Mouse (Mus musculus) thymus, postnatal 25 days (tissue): ENCODE results near the gene R3hcc1l.
A peak's percentile ranks its signal among the peaks of the same experiment; 100 is the strongest.

ENCODE experiments used
- DNase-seq: peaks from one replicate; pipeline ENCODE4 v3.0.0; 2022

The R3hcc1l gene

DNA sequence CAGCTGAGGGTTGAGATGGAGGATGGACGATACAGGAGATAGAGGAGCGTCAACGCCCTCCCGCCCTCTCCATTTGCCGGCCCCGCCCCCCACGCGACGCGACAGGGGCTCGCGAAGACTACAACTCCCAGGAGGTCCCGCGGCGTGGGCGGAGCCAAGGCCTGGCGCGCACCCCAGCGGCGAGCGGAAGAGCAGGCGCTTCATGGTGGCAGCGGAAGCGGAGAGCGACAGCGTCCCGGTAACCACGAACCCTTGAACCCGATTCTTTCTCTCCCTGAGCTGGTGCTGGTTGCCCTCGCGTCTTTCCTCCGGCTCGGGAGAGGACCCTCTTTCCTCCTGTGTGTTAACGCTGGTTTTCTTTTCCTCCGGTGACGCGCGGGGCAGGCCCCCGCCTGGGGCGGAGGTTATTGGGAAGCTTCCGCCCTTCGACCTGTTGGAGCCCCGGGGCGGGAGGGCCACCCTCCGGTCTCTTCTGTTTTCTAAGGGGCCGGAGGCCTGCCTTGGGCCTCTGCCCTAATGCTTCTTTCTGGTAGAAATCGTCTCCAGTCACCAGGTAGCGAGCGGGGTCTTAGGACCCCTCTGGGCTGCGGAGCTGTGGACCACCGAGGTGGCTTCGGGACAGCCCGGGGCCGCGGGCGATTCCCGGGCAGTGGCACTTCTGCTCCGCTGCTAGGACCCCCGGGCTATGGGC, at the start of gene R3hcc1l:
Gene R3hcc1l (plus strand): TSS at position 140 of the 691 bp plus-strand sequence.
- peak; percentile 97 for DNase-seq

DNA sequence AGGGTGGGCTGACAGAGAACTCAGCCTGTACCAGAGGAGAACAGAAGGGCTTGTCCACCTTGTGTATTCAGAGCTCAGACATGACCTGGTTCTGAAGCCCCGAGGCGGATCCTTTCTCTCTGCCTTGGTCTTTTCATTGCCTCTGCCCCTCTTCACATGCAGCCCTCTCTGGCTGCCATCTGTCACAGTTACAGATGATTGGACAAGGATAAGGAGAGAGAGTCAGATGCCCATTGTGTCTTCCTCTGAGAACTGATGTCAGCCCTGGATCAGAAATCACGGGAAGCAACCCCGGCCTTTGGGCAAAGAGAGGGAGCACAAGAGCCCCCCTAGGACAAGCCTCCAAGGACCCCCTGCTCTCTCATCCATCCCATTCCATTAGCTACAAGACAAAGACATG, 47.0 kb upstream of the R3hcc1l start:
- no peak for DNase-seq

DNA sequence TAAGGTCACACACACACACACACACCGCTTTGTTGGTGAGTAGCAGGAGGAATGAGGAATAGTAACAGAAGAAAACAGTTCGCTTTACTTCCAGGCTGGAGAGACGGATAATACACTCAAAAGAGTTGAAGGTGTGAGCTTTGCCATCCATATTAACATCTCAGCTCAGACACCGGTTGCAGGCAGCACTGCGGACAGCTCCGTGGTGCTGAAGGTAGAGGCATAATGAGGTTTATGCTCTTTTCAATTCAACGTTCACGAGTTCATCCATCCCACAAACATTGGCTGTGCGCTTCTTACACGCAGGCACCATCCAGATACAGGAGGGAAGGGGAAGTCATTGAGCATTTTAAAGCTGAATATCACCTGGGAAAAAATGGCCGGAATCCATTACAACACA, 45.7 kb upstream of the R3hcc1l start:
- DNase-seq = no peak

DNA sequence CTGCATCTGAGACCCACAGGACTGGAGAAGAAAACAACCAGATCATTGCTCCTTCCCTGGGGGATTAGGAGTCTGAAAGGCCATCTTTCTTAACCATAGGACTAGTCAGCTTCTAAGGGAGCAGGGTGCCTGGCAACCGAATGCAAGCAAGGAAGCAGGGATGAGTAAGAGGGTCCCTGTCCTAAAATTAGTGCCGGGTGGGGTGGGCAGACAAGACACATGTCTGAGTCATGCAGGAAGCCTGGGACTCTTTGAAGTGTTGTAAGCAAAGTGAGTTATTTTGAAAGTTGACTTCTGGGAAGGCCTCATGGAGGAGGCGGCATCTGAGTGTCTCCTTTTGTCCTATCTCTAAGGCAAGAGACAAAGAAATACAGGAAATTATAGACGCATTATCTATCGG, 40.8 kb upstream of the R3hcc1l start:
- no peak for DNase-seq

DNA sequence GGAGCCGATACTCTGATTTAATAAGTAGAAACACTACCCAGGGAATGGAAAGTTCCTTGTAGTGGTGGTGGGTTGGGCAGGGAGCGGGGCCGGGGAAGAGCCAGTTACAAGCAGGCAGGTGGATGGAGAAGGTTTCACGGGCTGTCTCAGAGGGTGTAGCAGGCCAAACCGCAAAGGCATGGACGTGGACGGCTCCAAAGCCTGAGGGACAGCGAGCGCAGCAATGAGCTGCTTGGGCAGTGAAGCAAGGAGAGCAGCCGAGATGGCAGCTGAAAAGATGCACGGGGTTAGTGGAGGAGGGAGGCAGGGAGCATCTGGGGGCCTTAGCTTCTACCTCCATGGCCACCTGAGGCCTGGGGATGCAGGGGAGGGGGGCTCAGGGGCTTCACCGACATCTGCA, 40.3 kb upstream of the R3hcc1l start:
- DNase-seq = no peak

DNA sequence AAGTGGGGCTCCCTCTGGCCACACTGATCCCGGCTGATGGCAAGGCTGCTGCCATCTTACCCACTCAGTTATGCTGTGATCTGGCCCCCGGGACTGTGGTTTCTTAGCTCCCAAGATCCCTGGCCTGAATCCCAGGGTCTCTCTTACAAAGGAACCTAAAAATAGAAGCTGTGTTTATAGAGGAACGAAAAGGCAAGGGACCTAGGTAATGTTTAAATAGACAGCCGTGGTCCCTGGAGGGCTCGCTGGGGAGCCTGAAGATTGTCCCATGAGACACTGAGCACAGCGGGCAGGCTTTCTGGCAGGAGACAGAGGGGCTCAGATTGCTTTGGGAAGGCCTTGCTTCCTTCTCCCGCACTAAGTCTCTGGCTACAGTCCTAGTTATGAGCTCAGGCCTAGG, 33.1 kb upstream of the R3hcc1l start:
- DNase-seq = no peak

DNA sequence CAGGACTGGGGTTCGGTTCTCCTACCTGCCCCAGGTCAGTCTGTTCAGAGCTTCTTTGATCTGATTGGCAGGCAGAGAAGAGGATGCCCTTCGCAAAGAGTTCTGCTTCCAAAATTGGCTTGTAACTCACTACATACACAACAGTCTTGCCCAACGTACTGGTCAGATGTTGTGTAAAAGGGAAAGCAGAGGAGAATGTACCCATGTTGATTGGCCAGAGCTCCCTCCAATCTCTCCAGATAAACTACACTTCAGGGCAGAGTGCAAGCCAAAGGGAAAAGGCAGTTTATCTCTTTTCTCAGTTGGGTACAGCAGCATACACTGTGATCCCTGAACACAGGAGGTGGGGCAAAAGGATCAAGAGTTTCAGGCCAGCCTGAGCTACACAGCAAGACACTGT, 31.3 kb upstream of the R3hcc1l start:
- DNase-seq = no peak

DNA sequence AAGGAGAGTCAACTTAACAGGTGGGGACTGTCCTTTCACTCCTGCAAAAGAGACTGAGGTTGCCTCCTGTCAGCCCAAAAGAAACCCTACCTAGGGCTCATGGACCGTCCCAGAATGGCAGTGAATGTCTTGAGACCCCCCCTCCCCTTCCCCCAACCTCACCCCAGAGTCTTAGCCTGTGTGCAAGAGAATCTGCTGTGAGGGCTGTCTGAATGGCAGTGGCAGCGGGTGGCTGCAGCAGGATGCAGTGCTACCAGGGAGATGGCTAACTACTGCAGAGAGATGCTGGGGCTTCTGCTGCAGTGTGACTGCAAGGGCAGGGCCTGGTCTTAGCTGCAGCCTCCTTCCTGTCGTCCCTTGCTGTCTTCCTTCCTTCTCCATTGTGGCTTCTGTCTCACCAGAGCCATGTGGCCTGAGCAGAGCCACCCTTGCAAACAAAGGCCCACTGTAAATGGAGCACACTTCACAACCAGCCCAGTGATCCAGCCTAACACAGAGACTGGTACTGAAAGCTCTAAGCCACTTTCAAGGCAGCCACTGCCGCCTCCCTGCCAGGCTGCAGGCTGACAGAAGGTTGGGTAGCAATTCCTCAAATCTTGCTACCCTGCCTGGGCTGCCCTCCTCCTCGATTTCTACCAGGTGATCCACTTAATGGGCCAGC, 25.2 kb upstream of the R3hcc1l start:
- DNase-seq = no peak

DNA sequence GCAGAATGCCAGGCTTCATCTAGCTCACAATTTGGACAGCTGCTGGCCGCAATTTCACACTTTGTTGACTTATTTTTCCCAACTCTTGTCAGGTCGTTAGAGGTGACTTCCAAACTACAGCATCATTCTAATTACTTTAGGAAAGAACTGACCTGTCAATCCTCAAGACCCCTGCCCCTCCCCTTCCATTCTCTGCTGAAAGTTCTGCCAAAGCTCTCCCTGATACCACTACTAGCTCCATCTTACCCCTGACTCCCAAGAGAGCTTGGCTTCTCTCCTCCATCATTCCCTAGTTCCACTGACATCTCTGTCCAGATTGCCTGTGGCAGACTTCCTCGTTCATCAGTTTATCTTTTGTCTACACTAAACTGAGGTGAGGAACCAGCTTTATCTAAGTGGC, 14.4 kb upstream of the R3hcc1l start:
- no peak for DNase-seq

DNA sequence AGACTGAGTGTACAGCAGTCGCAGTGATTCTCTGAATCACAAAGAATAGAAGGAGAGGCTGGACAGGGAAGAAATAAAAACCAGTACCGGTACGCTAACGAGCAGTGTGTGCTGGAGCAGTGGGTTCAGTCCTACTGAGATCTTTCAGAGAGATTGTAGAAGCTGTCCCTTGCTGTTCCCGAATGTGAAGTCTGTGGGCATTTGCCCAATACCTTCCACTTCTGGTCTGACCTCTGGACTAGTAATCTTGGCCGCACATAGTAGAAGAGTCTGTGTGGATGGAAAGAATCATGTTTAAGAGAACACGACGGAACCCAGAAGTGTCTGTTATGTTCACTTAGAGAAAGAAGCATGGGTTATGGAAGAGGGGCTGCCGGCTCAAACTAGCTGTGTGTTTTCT, 8.9 kb upstream of the R3hcc1l start:
- no peak for DNase-seq

DNA sequence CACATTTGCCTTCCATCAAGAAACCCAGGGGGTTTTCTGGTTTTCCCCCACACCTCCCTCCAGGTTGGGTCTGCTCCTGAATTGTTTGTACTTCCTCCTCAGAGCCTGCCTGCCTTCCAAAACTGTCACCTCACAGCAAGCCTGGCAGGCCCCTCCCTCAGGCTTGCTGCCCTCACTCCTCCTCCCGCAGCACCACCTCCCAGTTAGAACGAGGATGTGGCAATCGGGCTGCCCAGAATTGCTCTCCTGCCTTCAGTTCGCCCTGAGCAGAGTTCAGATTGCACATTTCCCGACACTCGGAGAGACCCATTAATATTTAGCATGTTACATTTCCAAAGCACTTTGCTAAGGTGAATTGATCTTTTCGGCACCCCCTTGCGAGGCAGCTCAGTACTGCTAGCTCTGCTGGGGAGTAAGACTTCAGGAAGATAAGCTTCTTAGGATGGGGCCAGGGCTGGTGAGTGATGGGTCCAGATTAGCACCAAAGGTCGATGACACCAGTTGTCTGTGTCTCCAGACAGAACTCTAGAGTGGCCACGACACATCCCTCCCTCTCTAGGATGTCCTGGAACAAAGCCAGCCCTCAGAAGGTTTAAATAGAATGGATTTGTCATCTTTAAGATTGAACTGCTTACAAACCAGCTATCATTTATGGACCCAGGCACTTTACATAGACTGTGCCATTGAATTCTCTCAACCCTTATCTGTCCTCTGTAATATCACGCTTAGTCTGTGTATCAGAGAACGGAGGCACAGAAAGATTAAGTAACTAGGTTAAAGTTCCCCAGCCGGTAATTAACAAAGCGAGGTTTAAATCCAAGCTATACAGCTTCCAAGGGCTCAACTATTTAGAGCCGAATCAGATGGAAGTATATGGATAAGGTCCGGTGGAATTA, 8.0 kb upstream of the R3hcc1l start:
- DNase-seq = no peak

DNA sequence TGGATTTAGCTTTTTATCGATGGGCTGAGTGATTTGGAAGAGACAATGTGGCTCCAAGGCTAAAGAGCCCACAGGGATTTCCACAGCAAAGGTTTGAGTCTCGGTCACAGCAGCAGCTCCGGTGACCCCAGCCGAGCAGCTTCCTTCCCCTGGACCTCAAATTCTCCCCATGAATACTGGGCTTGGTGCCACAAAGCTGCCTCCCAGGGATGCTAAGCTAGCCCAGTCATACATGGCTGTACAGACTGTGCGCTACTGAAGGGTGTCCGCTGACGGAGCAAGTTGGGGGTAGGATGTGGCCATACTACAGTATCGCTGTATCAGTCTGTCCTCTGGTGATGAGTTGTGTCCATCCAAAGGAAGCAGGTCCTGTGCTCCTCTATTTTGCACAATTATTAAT, 2.9 kb upstream of the R3hcc1l start:
- DNase-seq = no peak

DNA sequence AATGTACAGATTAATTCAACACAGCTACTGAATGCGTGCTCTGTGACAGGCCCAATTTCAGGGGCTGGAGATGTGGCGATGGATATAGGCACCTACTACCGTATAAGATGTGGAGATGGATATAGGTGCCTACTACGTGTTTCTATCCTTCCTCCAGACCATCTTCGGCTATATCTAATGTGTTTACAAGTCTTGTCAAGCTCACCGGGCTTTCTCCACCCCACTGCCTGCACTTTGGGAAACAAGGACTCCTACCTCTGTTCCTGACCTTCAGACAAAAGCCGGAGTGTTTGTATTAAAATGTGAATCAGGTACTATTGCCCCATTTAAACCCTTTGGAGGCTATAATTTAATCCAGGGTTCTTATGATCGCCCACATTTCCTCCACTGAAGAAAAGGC, 2.4 kb upstream of the R3hcc1l start:
- DNase-seq = no peak

DNA sequence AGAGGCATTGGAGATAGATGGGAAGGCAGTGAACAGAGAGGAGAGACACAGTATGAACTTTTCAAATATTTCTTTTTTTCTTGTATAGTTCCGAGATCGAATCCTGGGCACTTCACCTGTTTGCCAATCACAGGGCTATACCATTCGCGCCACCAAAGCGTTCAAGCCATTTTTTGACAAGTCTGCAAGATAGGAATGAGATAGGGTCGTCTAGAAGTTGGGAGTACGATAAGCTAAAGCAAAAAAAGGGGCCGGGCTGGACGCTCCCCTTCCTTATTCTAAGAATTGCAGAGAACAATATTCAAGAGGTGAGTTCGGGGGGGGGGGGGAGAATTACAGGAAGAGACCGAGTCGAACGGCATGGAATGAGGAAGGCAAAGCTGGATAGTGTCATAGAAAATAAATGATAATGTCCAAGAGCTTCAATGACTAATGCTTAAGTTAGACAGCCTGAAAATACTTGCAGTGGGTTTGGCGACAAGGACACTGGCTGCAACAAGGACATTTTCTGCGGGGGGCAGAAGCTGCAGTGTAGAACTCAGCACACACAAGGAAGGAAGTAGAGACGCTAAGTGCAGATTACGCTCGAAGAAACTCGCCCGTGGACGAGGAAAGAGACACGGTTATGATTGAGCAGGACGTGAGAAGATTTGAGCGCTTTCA, 471 bp upstream of the R3hcc1l start:
- no peak for DNase-seq

DNA sequence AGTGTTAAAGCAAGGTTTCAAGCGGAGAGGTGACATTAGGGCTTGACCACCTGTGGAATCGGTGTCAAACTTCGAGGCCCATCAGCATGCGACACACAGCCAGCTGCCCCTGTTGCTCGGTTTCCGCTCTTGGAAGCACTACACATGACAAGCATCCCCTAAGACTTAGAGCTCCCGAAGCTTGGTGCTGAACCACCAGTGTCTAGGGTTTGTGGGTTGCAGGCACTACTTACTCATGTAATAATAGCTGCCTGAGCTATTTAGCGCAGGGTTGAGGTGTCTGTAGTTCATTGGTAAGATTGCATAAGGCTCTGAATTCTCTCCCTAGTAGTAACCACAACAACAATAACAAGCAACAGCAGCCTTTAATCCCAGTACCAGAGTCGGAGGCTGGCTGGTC, 1.2 kb downstream of the R3hcc1l start:
- DNase-seq = no peak

DNA sequence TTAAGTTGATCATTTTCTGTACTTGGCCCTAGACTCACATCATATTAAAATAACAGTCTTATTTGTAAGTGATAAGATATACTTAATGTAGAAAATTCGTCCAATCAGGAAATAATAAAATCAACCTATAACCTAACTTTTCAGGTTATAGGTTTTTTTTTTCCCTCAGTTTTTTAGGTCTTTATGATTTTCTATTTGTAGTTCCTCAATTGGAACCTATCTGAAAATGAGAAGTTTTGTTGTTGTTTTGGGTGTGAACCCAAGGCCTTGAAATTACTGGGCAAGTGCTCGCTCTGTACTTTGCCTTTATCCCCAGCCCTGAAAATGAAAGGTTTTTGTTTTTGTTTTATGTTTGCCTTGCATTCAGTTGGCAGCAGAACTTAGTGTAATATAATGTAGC, 6.1 kb downstream of the R3hcc1l start:
- no peak for DNase-seq

DNA sequence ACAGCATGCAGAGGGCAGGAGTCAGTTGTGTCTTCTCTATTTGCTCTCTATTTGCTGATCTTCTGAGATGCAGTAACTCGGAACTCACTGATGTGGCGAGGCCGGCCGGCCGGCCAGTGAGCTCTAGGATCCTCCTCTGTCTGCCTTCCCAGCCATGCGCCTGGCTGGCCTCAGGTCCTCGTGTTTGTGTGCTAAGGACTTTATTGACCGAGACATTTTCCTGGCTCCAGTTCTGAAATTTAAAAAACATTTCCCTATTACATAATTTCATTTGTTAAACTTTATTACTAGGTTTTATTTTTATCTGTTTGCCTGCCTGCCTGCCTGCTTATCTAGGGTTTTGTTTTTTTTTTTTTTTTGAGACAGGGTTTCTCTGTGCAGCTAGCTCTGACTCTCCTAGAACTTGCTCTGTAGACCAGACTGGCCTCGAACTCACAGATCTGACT, 11.5 kb downstream of the R3hcc1l start:
- DNase-seq = no peak

DNA sequence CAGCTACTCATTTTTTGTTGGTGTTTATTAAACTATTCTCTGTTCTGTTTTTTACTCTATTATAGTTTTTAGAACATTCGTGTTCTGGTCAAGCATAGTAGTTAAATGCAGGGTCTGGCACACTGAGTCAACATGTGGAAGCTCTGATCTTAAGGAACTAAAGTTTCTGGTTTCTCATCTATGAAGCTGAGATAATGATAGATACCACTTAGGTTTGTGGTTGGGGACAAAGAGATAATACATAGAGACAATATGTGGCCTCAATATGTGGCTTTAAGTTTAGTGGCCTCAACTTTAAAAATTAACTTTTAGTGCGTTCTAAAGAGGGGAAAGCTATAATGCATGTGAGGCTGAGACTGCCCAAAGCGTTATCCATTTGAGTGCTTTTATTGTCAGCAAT, 15.9 kb downstream of the R3hcc1l start:
- DNase-seq = no peak

DNA sequence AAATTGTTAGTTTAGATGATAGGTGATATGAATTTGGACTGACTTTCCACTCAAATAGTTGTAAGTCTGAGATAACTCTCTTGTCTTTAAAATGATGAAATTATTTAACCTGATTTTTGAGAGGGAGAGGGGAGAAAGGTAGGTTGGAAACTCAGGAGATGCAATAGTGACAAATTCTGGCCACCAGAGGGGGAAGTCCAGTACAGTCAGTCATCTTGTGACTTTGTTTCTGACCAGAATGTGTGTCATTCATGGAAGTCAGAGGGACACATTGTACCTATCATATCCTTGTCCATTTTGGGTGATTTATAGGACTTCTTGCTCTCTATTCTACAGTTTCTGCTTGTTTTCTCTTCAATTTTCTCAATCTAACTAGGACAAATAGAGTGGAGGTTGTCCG, 19.0 kb downstream of the R3hcc1l start:
- DNase-seq = no peak

DNA sequence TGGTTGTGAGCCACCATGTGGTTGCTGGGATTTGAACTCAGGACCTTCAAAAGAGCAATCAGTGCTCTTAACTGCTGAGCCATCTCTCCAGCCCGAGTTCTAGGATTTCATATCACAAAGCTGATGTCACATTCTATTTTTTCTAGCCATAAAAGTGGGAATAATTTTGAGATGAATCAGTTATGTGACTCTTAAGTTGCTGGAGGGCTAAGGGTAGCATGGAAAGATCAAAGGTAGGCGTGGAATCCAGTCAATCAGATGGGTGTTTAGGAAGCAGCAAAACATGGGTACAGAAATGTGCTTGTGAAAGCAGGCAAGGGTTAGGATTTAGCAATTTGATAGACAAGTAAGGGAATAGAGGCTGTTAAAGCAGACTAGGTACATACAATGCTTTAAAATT, 20.4 kb downstream of the R3hcc1l start:
- DNase-seq = no peak

DNA sequence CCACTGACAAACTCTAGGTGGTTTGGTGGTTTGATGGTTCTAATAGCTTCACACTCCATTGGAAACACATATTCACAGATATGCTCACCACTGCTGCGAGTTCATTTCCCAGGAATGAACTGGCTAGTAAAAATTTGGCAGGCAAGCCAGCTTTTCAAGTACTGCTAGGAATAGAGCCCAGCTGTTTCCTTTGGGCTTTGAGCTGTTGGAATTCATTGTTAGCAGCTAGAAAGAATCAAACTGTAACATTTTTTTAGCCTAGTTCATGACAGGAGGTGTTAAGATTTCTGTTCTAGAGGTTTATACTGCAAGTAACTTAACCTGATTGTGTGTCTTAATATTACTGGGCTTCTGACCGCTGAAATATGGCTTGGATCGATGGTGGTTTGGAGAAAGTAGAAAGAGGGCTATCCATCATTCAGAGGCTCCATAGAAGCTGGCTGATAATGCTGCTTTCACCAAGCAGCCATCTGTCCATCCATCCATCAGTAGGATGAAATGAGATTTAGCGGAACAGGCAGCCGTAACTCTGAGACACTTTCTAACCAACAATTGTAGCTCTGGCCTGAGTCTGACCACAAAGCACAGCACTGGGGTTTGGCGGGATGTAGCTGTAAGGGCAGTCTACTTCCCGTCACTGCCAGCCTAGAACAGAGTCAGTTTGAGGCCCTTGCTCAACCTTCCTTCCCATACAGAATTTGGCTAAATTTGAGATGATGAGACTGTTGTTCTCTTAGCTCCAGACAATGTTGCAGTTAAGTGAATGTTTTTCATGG, 21.0 kb downstream of the R3hcc1l start:
- DNase-seq = no peak

DNA sequence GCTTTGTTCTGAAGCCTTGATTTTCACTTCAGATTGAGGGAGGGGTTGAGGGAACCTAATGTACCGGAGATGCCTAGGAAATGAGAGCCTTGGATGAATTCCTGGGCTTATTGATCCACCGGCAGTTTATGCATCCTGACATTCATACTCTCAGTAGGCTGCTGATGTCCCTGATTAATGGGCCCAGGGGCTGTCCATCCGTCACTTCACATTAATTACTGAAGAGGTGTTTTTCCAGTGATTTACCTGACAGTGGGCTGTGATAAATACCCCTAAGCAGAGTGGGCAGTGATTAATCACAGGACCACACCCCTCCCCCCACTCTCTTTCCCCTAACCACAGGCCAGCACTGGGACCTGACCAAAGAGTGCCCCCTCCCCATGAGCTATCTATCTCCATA, 22.1 kb downstream of the R3hcc1l start:
- DNase-seq = no peak

DNA sequence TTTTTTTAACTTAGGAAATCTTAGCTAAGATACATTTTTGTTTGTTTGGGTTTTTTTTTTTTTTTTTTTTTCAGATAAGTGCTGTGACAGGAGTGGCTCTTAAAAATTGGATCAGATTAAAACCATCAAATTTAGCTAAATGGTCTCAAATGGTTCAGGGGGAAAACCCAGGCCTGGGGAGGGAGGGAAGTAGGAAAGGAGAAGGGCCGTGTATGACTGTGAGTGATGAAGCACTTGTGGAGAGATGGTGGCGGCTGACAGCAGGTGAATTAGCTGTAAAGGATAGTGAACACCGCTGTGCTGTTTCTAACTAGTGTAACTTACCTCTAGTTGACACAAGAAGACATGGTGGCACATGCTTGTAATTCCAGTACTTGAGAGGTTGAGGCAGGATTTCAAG, 40.1 kb downstream of the R3hcc1l start:
- no peak for DNase-seq
